Mouse (Mus musculus) mesoderm, embryonic 11.5 days (tissue): ENCODE measurements around the gene Fmo3.

ENCODE experiments used
- DNase-seq: peaks from one replicate; pipeline ENCODE4 v3.0.0-alpha.2; 2012; ENCODE audit warnings: low read depth, low spot score

Fmo3 gene

GRCm38 (mm10) chr1:162931310-162931875, 52.9 kb downstream of the Fmo3 start:
- no peak for DNase-seq

GRCm38 (mm10) chr1:162930631-162931030, 53.7 kb downstream of the Fmo3 start:
- DNase-seq: no peak

GRCm38 (mm10) chr1:162929146-162929545, 55.2 kb downstream of the Fmo3 start:
- DNase-seq: no peak

GRCm38 (mm10) chr1:162925121-162925520, 59.2 kb downstream of the Fmo3 start:
- no peak for DNase-seq

GRCm38 (mm10) chr1:162916661-162917060, 67.7 kb downstream of the Fmo3 start:
- no peak for DNase-seq

- DNase-seq: no peak
Measured at GRCm38 (mm10) chr1:162914932-162915556, 69.3 kb downstream of the Fmo3 start.

- no peak for DNase-seq
Measured at GRCm38 (mm10) chr1:162912085-162912484, 72.2 kb downstream of the Fmo3 start.
